Mouse (Mus musculus) stomach, embryonic 16.5 days (tissue): ENCODE data around the gene Plxna4. TPM values are rescaled to one million over a fixed set of nuclear protein-coding genes. Genes with fewer than 3 reads are reported as not detected.

ENCODE experiments used
- ATAC-seq: fragments of 200-750 bp; cut with Nextera tagmentation; 2 replicates; pipeline ENCODE4 v1.8.0; 2017; ENCODE audit warnings: moderate number of reproducible peaks, moderate TSS enrichment; ENCODE audit not compliant: insufficient read depth, low FRiP score
- H3K27ac ChIP-seq: fragments of 300-500 bp; sonication (generic); 2 replicates; pipeline ENCODE4 v1.5.1; 2014; ENCODE audit warnings: low read length
- H3K27me3 ChIP-seq: fragments of 300-500 bp; sonication (generic); 2 replicates; pipeline ENCODE4 v1.6.1; 2014; ENCODE audit warnings: low read length, control low read depth, mixed read lengths; ENCODE audit not compliant: control insufficient read depth, insufficient read depth
- H3K36me3 ChIP-seq: fragments of 300-500 bp; sonication (generic); 2 replicates; pipeline ENCODE4 v1.6.1; 2014; ENCODE audit warnings: low read length; ENCODE audit not compliant: control insufficient read depth, insufficient read depth
- H3K4me1 ChIP-seq: fragments of 300-500 bp; sonication (generic); 2 replicates; pipeline ENCODE4 v1.6.1; 2014; ENCODE audit warnings: low read length, control low read depth, mixed read lengths; ENCODE audit not compliant: control insufficient read depth, insufficient read depth
- H3K4me2 ChIP-seq: fragments of 300-500 bp; sonication (generic); 2 replicates; pipeline ENCODE4 v1.6.1; 2014; ENCODE audit warnings: low read depth, low read length, mixed read lengths
- H3K4me3 ChIP-seq: fragments of 300-500 bp; sonication (generic); replicated peaks from 2 replicates; pipeline ENCODE4 v1.5.1; 2014; ENCODE audit warnings: mild to moderate bottlenecking, low read length
- H3K9ac ChIP-seq: fragments of 300-500 bp; sonication (generic); 2 replicates; pipeline ENCODE4 v1.6.1; 2014; ENCODE audit warnings: low read length
- H3K9me3 ChIP-seq: fragments of 300-500 bp; sonication (generic); replicated peaks from 2 replicates; pipeline ENCODE4 v1.6.1; 2016; ENCODE audit warnings: low read length, control low read depth; ENCODE audit not compliant: control insufficient read depth
- WGBS: fragments of 180-500 bp; shearing (Covaris S2); extraction: QIAGEN DNeasy Blood & Tissue Kit; methylation state at CpG from one replicate; pipeline ENCODE4 v1.1.7; 2014; 5-methylcytosine and 5-hydroxymethylcytosine counted together
- polyA plus RNA-seq: library from polyadenylated mRNA; unstranded; fragments of >200 nt; fragmentation: Nextera tagmentation; extraction: Ambion mirVana; gene quantifications from 2 replicates; pipeline ENCODE4 v1.2.1, GENCODE M21; 2015

The Plxna4 gene
- polyA plus RNA-seq, 1 experiment from 2014 or later: 1.9 TPM

GRCm38 (mm10) chr6:32327173-32327572, 260.8 kb downstream of the Plxna4 start:
- Histone ChIP-seq H3K36me3 (no peaks in the 10 kb centered on the region), H3K4me3 (no peak overlapping the region), H3K9me3 (no peaks in the 10 kb centered on the region), H3K27me3 (peaks cover 4% of the 10 kb centered on the region; the same call in 1 of the 2 replicates), H3K4me2 (no peak overlapping the region), H3K27ac (no peak overlapping the region), H3K4me1 (no peaks in the 10 kb centered on the region), H3K9ac (no peak overlapping the region)
- WGBS: 28% methylated on average over 5 of the region's 5 CpGs
- no peak for ATAC-seq

- no peak for ATAC-seq
- Histone ChIP-seq H3K4me1 (no peaks in the 10 kb centered on the region), H3K9ac (no peak overlapping the region), H3K27me3 (peaks cover 4% of the 10 kb centered on the region; the same call in 1 of the 2 replicates), H3K4me3 (no peak overlapping the region), H3K4me2 (no peak overlapping the region), H3K9me3 (no peaks in the 10 kb centered on the region), H3K36me3 (no peaks in the 10 kb centered on the region), H3K27ac (no peak overlapping the region)
- 87% methylated on average over 5 of the region's 5 CpGs for WGBS
Observed at GRCm38 (mm10) chr6:32326406-32326805, 261.6 kb downstream of the Plxna4 start.

GRCm38 (mm10) chr6:32325851-32326250, 262.1 kb downstream of the Plxna4 start:
- Histone ChIP-seq H3K4me2 (no peak overlapping the region), H3K4me3 (no peak overlapping the region), H3K27ac (no peak overlapping the region), H3K9ac (no peak overlapping the region), H3K4me1 (no peaks in the 10 kb centered on the region), H3K9me3 (no peaks in the 10 kb centered on the region), H3K36me3 (no peaks in the 10 kb centered on the region), H3K27me3 (peaks cover 4% of the 10 kb centered on the region; the same call in 1 of the 2 replicates)
- WGBS: 71% methylated on average over 7 of the region's 7 CpGs
- no peak for ATAC-seq

GRCm38 (mm10) chr6:32321187-32321586, 266.8 kb downstream of the Plxna4 start:
- Histone ChIP-seq H3K4me2 (no peak overlapping the region), H3K9me3 (no peaks in the 10 kb centered on the region), H3K27ac (no peak overlapping the region), H3K9ac (no peak overlapping the region), H3K4me1 (no peaks in the 10 kb centered on the region), H3K36me3 (no peaks in the 10 kb centered on the region), H3K4me3 (no peak overlapping the region), H3K27me3 (peaks cover 4% of the 10 kb centered on the region; the same call in 1 of the 2 replicates)
- no peak for ATAC-seq
- 62% methylated on average over 3 of the region's 3 CpGs for WGBS

GRCm38 (mm10) chr6:32320254-32320653, 267.7 kb downstream of the Plxna4 start:
- Histone ChIP-seq H3K4me3 (no peak overlapping the region), H3K4me2 (no peak overlapping the region), H3K27ac (no peak overlapping the region), H3K4me1 (no peaks in the 10 kb centered on the region), H3K9ac (no peak overlapping the region), H3K27me3 (peaks cover 3% of the 10 kb centered on the region; the same call in 1 of the 2 replicates), H3K36me3 (no peaks in the 10 kb centered on the region), H3K9me3 (no peaks in the 10 kb centered on the region)
- no peak for ATAC-seq
- WGBS: 36% methylated on average over 3 of the region's 3 CpGs

GRCm38 (mm10) chr6:32317470-32317869, 270.5 kb downstream of the Plxna4 start:
- WGBS: 77% methylated on average over 8 of the region's 8 CpGs
- H3K9ac ChIP-seq: no peak overlapping the region
- no peak overlapping the region for H3K4me3 ChIP-seq
- H3K4me2 ChIP-seq: no peak overlapping the region
- no peak for ATAC-seq
- H3K9me3 ChIP-seq: no peaks in the 10 kb centered on the region
- no peaks in the 10 kb centered on the region for H3K36me3 ChIP-seq
- no peak overlapping the region for H3K27ac ChIP-seq
- no peaks in the 10 kb centered on the region for H3K27me3 ChIP-seq
- no peaks in the 10 kb centered on the region for H3K4me1 ChIP-seq

GRCm38 (mm10) chr6:32315011-32315450, 273.0 kb downstream of the Plxna4 start:
- 7% methylated on average over 6 of the region's 6 CpGs for WGBS
- Histone ChIP-seq H3K9me3 (no peaks in the 10 kb centered on the region), H3K36me3 (no peaks in the 10 kb centered on the region), H3K4me1 (no peaks in the 10 kb centered on the region), H3K4me3 (no peak overlapping the region), H3K9ac (no peak overlapping the region), H3K27me3 (no peaks in the 10 kb centered on the region), H3K27ac (no peak overlapping the region), H3K4me2 (no peak overlapping the region)
- ATAC-seq: no peak

GRCm38 (mm10) chr6:32309147-32309546, 278.8 kb downstream of the Plxna4 start:
- 86% methylated on average over 4 of the region's 4 CpGs for WGBS

GRCm38 (mm10) chr6:32300611-32301010, 287.4 kb downstream of the Plxna4 start:
- no peaks in the 10 kb centered on the region for H3K27me3 ChIP-seq
- H3K4me1 ChIP-seq: no peaks in the 10 kb centered on the region
- H3K36me3 ChIP-seq: no peaks in the 10 kb centered on the region
- H3K27ac ChIP-seq: no peak overlapping the region
- no peak overlapping the region for H3K9ac ChIP-seq
- no peak overlapping the region for H3K4me2 ChIP-seq
- H3K9me3 ChIP-seq: no peaks in the 10 kb centered on the region
- no peak for ATAC-seq
- WGBS: 73% methylated on average over 2 of the region's 2 CpGs
- no peak overlapping the region for H3K4me3 ChIP-seq

More at GRCm38 (mm10) chr6:32309147-32309546, 278.8 kb downstream of the Plxna4 start:
- no peak overlapping the region for H3K9ac ChIP-seq
- no peaks in the 10 kb centered on the region for H3K9me3 ChIP-seq
- H3K4me2 ChIP-seq: no peak overlapping the region
- no peak overlapping the region for H3K4me3 ChIP-seq
- H3K27me3 ChIP-seq: no peaks in the 10 kb centered on the region
- ATAC-seq: no peak
- H3K27ac ChIP-seq: no peak overlapping the region
- no peaks in the 10 kb centered on the region for H3K4me1 ChIP-seq
- H3K36me3 ChIP-seq: no peaks in the 10 kb centered on the region

- no peaks in the 10 kb centered on the region for H3K36me3 ChIP-seq
- no peaks in the 10 kb centered on the region for H3K27me3 ChIP-seq
- no peaks in the 10 kb centered on the region for H3K9me3 ChIP-seq
- H3K27ac ChIP-seq: no peak overlapping the region
- no peaks in the 10 kb centered on the region for H3K4me1 ChIP-seq
- no peak overlapping the region for H3K4me3 ChIP-seq
- H3K4me2 ChIP-seq: no peak overlapping the region
- no peak for ATAC-seq
- H3K9ac ChIP-seq: no peak overlapping the region
Observed at GRCm38 (mm10) chr6:32281457-32281856, 306.5 kb downstream of the Plxna4 start.
